In genomic region chr11:109709501-109709900, GRCm38 (mm10) we compare ENCODE assay signal across 30 mouse cellular contexts. TPM values are rescaled to one million over a fixed set of nuclear protein-coding genes. Genes with fewer than 3 reads are reported as not detected.
"Had no signal": no experiment of that assay in that cellular context is flagged by ENCODE, and none has a peak within 500 bp of the region (broad histone marks: within the 10 kb centered on the region; RNA-seq: fewer than 3 reads in every experiment).

No protein-coding gene starts in this region.

- ATAC-seq: forebrain, embryonic 13.5 days; forebrain, embryonic 14.5 days; forebrain, embryonic 15.5 days; forebrain, embryonic 16.5 days; forebrain, postnatal 0 days had no signal

- DNase-seq: cerebellum, adult 2 months; cerebellum, adult 8-10 months; cerebellum, adult 9-10 months; cerebellum, adult 9-11 months; cerebellum, postnatal 10 days; cerebellum, postnatal 14 days; cerebellum, postnatal 25 days; cerebellum, postnatal 36 days; embryo, embryonic 11 days; forebrain, postnatal 0 days; gastrocnemius, adult 2 months; gastrocnemius, postnatal 10 days; gastrocnemius, postnatal 14 days; gastrocnemius, postnatal 25 days; gastrocnemius, postnatal 36 days; heart, adult 11 months; heart, adult 18-20 months; heart, adult 2 months had no signal

- H3K4me2 ChIP-seq: embryonic facial prominence, embryonic 12.5 days; embryonic facial prominence, embryonic 13.5 days; embryonic facial prominence, embryonic 15.5 days; forebrain, embryonic 12.5 days; forebrain, embryonic 13.5 days; forebrain, embryonic 15.5 days had no signal

- H3K9ac ChIP-seq: embryonic facial prominence, embryonic 12.5 days; embryonic facial prominence, embryonic 13.5 days; embryonic facial prominence, embryonic 15.5 days; forebrain, embryonic 12.5 days; forebrain, embryonic 13.5 days; forebrain, embryonic 15.5 days; forebrain, postnatal 0 days had no signal

- H3K36me3 ChIP-seq: embryonic facial prominence, embryonic 10.5 days; embryonic facial prominence, embryonic 12.5 days; embryonic facial prominence, embryonic 13.5 days; embryonic facial prominence, embryonic 15.5 days; forebrain, embryonic 12.5 days; forebrain, embryonic 15.5 days had no signal

- H3K27me3 ChIP-seq: embryonic facial prominence, embryonic 12.5 days; embryonic facial prominence, embryonic 13.5 days; embryonic facial prominence, embryonic 15.5 days; forebrain, embryonic 12.5 days; forebrain, embryonic 13.5 days; forebrain, embryonic 15.5 days had no signal

- H3K9me3 ChIP-seq: embryonic facial prominence, embryonic 10.5 days; embryonic facial prominence, embryonic 12.5 days; embryonic facial prominence, embryonic 13.5 days; embryonic facial prominence, embryonic 15.5 days; forebrain, embryonic 12.5 days; forebrain, embryonic 13.5 days; forebrain, embryonic 15.5 days had no signal

- H3K27ac ChIP-seq: embryonic facial prominence, embryonic 10.5 days; embryonic facial prominence, embryonic 12.5 days; embryonic facial prominence, embryonic 13.5 days; embryonic facial prominence, embryonic 15.5 days; forebrain, embryonic 12.5 days; forebrain, embryonic 13.5 days; forebrain, embryonic 15.5 days; gastrocnemius, adult 2 months; heart, adult 2 months had no signal

- H3K4me1 ChIP-seq: forebrain, embryonic 12.5 days; forebrain, embryonic 13.5 days had no signal

- H3K4me3 ChIP-seq: embryonic facial prominence, embryonic 10.5 days; embryonic facial prominence, embryonic 12.5 days; embryonic facial prominence, embryonic 13.5 days; embryonic facial prominence, embryonic 15.5 days; erythroblast, embryonic 14.5 days; forebrain, embryonic 12.5 days; forebrain, embryonic 13.5 days; forebrain, embryonic 15.5 days; gastrocnemius, adult 2 months; heart, adult 2 months had no signal

RNA-seq across cellular contexts. Expression of gene Fam20a, which starts 12.6 kb away (rescaled TPM):
- total RNA-seq: common myeloid progenitor, adult 5-6 weeks; granulocyte monocyte progenitor cell, adult 5-6 weeks had no signal
- polyA plus RNA-seq: erythroblast, embryonic 14.5 days had no signal
